Mouse (Mus musculus): ENCODE results near the gene Nfkbil1. TPM values are rescaled to one million over a fixed set of nuclear protein-coding genes. Genes with fewer than 3 reads are reported as not detected.

Nfkbil1 gene
- polyA plus RNA-seq, 1 experiment from 2014 or later: 4.0 TPM

DNA sequence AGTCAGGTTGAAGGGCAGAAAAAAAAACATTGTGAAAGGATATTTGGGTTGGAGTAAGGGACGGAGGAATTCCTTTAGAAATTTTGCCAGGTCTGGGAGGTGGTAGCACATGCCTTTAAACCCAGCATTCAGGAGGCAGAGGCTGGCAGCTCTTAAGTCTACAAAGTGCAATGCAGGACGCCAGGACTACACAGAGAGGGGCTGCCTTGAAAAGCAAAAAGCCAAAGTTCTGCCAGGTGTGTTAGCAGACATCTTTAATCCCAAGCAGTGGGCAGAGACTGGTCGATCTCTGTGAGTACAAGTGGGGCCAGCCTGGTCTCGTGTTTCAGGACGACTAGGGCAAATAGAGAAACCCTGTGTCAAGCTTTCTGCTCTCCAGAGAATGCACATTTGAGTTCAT is 16.4 kb upstream of the Nfkbil1 start:
- WGBS: 81% methylated on average over 5 of the region's 5 CpGs
- Histone ChIP-seq H3K27ac (replicated peaks; ENCODE audit: low read depth, low read length) (no peak overlapping the region), H3K4me3 (ENCODE audit: low read depth, low read length) (no peak overlapping the region), H3K4me2 (ENCODE audit: low read depth, low read length) (no peak overlapping the region), H3K9ac (replicated peaks; ENCODE audit: low read length) (no peak overlapping the region), H3K4me1 (ENCODE audit: control insufficient read depth, insufficient read depth, low read length) (no peaks in the 10 kb centered on the region; the same call in 1 of the 2 replicates), H3K36me3 (replicated peaks; ENCODE audit: control insufficient read depth, insufficient read depth, low read depth, low read length) (peaks cover 51% of the 10 kb centered on the region), H3K9me3 (replicated peaks; ENCODE audit: control insufficient read depth, low read length) (no peaks in the 10 kb centered on the region), H3K27me3 (ENCODE audit: control insufficient read depth, insufficient read depth, low read length) (no peaks in the 10 kb centered on the region)
- ATAC-seq (replicated peaks; ENCODE audit: insufficient number of reproducible peaks, low FRiP score, low TSS enrichment, low read depth): no peak
- DNase-seq (ENCODE audit: low spot score): no peak

DNA sequence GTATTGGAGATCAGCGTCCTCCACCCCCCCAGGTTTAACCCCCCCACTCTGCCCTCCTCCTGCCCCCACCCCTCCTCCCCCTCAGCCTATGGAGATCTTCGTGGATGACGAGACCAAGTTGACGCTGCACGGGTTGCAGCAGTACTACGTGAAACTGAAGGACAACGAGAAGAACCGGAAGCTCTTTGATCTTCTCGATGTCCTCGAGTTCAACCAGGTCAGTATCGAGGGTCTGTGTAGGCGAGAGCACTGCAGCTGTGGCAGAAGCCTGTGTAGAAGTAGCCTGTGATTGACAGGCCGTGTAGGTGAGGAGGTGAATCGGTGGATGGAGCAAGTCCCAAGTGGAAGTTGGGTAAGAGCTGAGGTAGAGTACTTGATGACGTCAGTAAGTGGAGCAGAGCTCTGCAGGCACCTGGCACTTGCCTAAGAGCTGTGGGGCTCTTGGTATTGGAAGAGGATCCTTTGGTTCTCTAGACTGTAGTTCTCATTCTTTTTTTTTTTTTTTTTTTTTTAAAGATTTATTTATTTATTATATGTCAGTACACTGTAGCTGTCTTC is 15.6 kb upstream of the Nfkbil1 start:
- Histone ChIP-seq H3K4me3 (ENCODE audit: low read depth, low read length) (no peak overlapping the region), H3K4me1 (ENCODE audit: control insufficient read depth, insufficient read depth, low read length) (no peaks in the 10 kb centered on the region; the same call in 1 of the 2 replicates), H3K4me2 (ENCODE audit: low read depth, low read length) (no peak overlapping the region), H3K36me3 (replicated peaks; ENCODE audit: control insufficient read depth, insufficient read depth, low read depth, low read length) (peaks cover 58% of the 10 kb centered on the region), H3K9ac (replicated peaks; ENCODE audit: low read length) (no peak overlapping the region), H3K27ac (replicated peaks; ENCODE audit: low read depth, low read length) (no peak overlapping the region), H3K9me3 (replicated peaks; ENCODE audit: control insufficient read depth, low read length) (no peaks in the 10 kb centered on the region), H3K27me3 (ENCODE audit: control insufficient read depth, insufficient read depth, low read length) (no peaks in the 10 kb centered on the region)
- WGBS: 89% methylated on average over 15 of the region's 15 CpGs
- DNase-seq (ENCODE audit: low spot score) (no peak), ATAC-seq (replicated peaks; ENCODE audit: insufficient number of reproducible peaks, low FRiP score, low TSS enrichment, low read depth) (no peak)

DNA sequence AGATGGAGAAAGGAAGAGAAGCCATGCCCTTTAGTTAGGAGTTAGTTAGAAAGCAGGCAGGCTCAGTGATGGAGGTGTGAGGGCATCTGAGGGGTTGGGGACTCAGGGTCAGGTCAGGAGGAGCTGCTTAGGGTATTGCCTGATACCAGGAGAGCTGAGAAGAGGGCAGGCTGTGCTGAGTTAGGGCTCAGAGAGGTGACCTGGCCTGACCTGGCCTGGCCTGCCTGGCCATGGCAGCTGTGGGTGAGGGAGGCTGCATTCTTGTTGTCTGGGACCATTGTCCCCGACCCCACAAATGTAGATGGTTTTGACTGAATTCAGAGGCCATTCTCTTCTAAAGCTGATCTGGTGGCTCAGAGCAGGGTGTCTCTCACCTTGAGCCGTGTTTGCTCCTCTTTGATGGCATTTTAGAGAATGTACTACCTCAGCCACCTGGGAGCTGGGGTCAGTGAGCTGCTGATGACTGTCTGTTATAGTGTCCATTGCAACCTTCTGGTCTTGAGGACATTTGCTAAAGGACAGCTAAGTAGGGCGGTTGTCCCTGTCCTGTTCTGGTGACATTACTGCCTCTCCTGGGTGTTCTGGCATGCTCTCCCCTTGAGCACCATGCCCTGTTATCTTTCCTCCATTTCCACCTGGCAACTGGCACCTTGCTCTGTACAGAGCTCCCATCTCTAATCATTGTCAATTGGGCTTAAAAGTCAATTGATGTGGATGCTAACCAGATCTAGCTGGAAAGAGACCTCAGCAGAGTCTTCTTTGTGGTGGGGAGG is 14.9 kb upstream of the Nfkbil1 start:
- no peak overlapping the region for H3K9ac ChIP-seq (replicated peaks; ENCODE audit: low read length)
- ATAC-seq (replicated peaks; ENCODE audit: insufficient number of reproducible peaks, low FRiP score, low TSS enrichment, low read depth) (no peak), DNase-seq (ENCODE audit: low spot score) (no peak)

DNA sequence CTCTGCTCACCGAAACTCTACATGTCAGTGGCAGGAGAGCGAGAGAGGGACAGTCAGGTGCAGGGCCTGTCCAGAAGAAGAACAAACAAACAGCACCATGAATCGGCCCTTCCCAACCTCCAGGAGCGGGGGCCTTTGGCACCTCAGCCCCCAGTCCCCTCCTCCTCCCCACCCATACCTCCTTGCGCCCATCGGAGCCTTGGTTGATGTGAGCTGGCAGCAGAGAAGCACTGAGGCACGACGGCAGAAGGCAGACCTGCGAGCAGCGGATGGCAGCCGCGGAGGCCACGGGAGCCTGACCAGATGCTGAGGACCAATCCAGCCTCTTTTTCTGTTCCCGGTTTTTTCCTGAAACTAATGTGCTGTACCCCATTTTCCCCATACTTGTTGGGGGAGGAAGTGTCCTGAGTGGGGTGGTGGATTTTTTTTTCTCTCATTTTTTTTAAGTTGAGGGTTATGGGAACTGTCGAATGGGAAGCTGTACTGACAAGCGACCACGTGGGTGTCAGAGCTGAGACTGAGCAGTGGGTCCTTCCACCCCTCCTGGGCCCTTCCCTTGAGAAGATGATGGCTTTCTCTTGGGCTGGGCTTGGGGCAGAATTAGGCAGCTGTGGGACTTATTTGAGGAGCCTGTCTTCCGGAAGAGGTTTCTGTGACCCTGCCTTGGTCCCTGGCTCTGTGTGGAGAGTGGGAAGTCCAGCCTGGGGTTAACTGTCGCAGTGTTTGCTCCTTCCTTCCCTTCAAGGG is 14.0 kb upstream of the Nfkbil1 start:
- no peak for ATAC-seq (replicated peaks; ENCODE audit: insufficient number of reproducible peaks, low FRiP score, low TSS enrichment, low read depth)
- WGBS: 91% methylated on average over 19 of the region's 19 CpGs

More for the DNA sequence above, 14.9 kb upstream of the Nfkbil1 start:
- Histone ChIP-seq H3K27me3 (ENCODE audit: control insufficient read depth, insufficient read depth, low read length) (no peaks in the 10 kb centered on the region), H3K4me2 (ENCODE audit: low read depth, low read length) (no peak overlapping the region), H3K4me1 (ENCODE audit: control insufficient read depth, insufficient read depth, low read length) (no peaks in the 10 kb centered on the region; the same call in none of the 2 replicates), H3K4me3 (ENCODE audit: low read depth, low read length) (no peak overlapping the region), H3K36me3 (replicated peaks; ENCODE audit: control insufficient read depth, insufficient read depth, low read depth, low read length) (peaks cover 65% of the 10 kb centered on the region), H3K9me3 (replicated peaks; ENCODE audit: control insufficient read depth, low read length) (no peaks in the 10 kb centered on the region), H3K27ac (replicated peaks; ENCODE audit: low read depth, low read length) (no peak overlapping the region)
- WGBS: 89% methylated on average over 3 of the region's 3 CpGs

DNA sequence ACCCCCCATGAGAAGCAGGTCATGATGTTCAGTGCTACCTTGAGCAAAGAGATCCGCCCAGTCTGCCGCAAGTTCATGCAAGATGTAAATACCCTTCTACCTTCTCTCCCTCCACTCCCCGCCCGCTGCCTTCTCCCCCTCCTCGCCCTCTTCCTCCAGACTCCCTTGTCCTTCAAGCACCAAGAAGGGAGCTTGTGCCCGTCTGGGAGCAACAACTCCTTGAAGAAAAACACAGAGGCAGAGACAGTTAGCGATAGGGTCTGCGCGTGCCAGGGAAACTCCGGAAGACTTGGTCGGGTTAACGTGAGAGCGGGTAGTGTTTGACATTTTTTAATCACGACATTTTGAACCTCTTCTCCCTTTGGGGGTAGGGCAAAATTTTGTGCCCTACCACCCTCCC is 13.4 kb upstream of the Nfkbil1 start:
- Histone ChIP-seq H3K4me3 (ENCODE audit: low read depth, low read length) (no peak overlapping the region), H3K27me3 (ENCODE audit: control insufficient read depth, insufficient read depth, low read length) (no peaks in the 10 kb centered on the region), H3K9ac (replicated peaks; ENCODE audit: low read length) (no peak overlapping the region), H3K9me3 (replicated peaks; ENCODE audit: control insufficient read depth, low read length) (no peaks in the 10 kb centered on the region), H3K4me2 (ENCODE audit: low read depth, low read length) (no peak overlapping the region), H3K4me1 (ENCODE audit: control insufficient read depth, insufficient read depth, low read length) (peaks cover 5% of the 10 kb centered on the region), H3K27ac (replicated peaks; ENCODE audit: low read depth, low read length) (no peak overlapping the region), H3K36me3 (replicated peaks; ENCODE audit: control insufficient read depth, insufficient read depth, low read depth, low read length) (peaks cover 75% of the 10 kb centered on the region)
- 88% methylated on average over 14 of the region's 14 CpGs for WGBS
- ATAC-seq (replicated peaks; ENCODE audit: insufficient number of reproducible peaks, low FRiP score, low TSS enrichment, low read depth) (no peak), DNase-seq (ENCODE audit: low spot score) (no peak)

More for the DNA sequence above, 14.0 kb upstream of the Nfkbil1 start:
- H3K27me3 ChIP-seq (ENCODE audit: control insufficient read depth, insufficient read depth, low read length): no peaks in the 10 kb centered on the region
- no peak overlapping the region; the same call in 1 of the 2 replicates for H3K9ac ChIP-seq (replicated peaks; ENCODE audit: low read length)
- no peak overlapping the region for H3K27ac ChIP-seq (replicated peaks; ENCODE audit: low read depth, low read length)
- peaks cover 3% of the 10 kb centered on the region for H3K4me1 ChIP-seq (ENCODE audit: control insufficient read depth, insufficient read depth, low read length)
- H3K4me3 ChIP-seq (ENCODE audit: low read depth, low read length): no peak overlapping the region
- DNase-seq (ENCODE audit: low spot score): no peak
- no peaks in the 10 kb centered on the region for H3K9me3 ChIP-seq (replicated peaks; ENCODE audit: control insufficient read depth, low read length)
- peaks cover 71% of the 10 kb centered on the region for H3K36me3 ChIP-seq (replicated peaks; ENCODE audit: control insufficient read depth, insufficient read depth, low read depth, low read length)
- no peak overlapping the region for H3K4me2 ChIP-seq (ENCODE audit: low read depth, low read length)

DNA sequence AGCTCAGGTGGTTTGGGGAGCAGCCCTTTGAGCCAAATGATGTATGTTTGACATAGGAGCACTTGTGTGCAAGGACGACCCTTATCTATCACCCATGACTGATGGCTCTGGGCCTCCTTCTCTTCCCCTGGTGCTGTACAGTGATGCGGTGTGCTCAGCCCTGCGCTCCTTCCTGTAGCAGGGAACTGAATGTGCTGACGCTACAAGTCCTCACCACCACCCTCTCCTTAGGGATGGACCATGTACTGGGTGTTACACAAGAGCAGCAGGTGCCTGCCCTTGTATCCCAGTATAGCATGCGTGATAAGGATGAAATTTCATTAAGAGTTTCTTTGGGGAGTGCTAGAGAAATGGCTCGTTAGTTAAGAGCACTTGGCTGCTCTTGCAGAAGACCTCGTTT is 11.6 kb upstream of the Nfkbil1 start:
- Histone ChIP-seq H3K27me3 (ENCODE audit: control insufficient read depth, insufficient read depth, low read length) (no peaks in the 10 kb centered on the region), H3K4me2 (ENCODE audit: low read depth, low read length) (no peak overlapping the region), H3K4me1 (ENCODE audit: control insufficient read depth, insufficient read depth, low read length) (peaks cover 5% of the 10 kb centered on the region), H3K4me3 (ENCODE audit: low read depth, low read length) (no peak overlapping the region), H3K36me3 (replicated peaks; ENCODE audit: control insufficient read depth, insufficient read depth, low read depth, low read length) (peaks cover 60% of the 10 kb centered on the region), H3K9me3 (replicated peaks; ENCODE audit: control insufficient read depth, low read length) (no peaks in the 10 kb centered on the region), H3K27ac (replicated peaks; ENCODE audit: low read depth, low read length) (no peak overlapping the region), H3K9ac (replicated peaks; ENCODE audit: low read length) (0 out of 2 replicates have a peak overlapping the region, but pooled peaks have one; percentile 11)
- DNase-seq (ENCODE audit: low spot score) (no peak), ATAC-seq (replicated peaks; ENCODE audit: insufficient number of reproducible peaks, low FRiP score, low TSS enrichment, low read depth) (no peak)
- 89% methylated on average over 7 of the region's 7 CpGs for WGBS

DNA sequence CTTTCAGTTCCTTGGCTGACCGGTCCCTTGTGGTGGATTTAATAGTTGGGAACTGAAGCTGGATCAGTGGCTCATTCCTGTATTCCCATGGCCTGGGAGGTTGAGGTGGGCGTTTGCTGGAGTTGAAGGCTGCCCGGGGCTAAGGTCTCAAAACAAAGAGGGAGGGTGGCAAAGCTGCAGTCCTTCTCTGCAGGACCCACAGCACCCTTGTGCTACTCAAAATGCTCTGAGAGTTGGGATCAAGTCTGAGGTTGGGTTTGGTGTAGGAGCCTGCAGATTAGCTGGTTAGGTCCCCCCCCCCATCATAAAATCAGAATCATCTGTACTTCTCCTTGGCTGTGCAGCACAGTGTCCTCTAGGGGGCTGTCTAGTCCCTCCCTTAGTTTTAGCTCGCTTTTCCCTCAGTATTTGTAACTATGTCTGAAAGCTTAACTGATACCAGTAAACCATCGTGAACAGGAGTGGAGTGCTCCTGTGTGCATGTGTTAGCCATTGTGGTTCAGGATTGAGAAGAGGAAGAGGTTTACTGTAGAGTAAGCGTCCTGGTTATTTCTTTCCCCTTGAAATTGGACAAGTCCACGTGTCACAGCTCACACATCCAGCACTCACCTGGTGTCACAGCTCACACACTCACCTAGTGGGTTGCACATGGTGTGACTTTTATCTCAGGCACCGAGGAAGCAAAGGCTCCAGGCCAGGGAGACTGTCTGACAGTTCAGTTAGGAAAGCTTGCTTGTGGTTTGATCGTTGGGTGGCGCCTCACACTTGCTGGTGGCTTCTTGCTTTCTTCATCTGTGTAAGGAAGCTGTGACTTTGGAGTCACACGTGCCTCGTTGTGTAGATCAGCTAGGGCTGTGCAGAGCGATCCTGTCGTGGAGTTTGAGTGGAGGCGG is 10.4 kb upstream of the Nfkbil1 start:
- DNase-seq (ENCODE audit: low spot score) (peak; percentile 55), ATAC-seq (replicated peaks; ENCODE audit: insufficient number of reproducible peaks, low FRiP score, low TSS enrichment, low read depth) (no peak)
- peaks cover 53% of the 10 kb centered on the region for H3K36me3 ChIP-seq (replicated peaks; ENCODE audit: control insufficient read depth, insufficient read depth, low read depth, low read length)
- H3K9me3 ChIP-seq (replicated peaks; ENCODE audit: control insufficient read depth, low read length): no peaks in the 10 kb centered on the region
- no peak overlapping the region for H3K9ac ChIP-seq (replicated peaks; ENCODE audit: low read length)
- H3K4me2 ChIP-seq (ENCODE audit: low read depth, low read length): no peak overlapping the region; the same call in 1 of the 2 replicates
- H3K4me1 ChIP-seq (ENCODE audit: control insufficient read depth, insufficient read depth, low read length): peaks cover 5% of the 10 kb centered on the region
- H3K27ac ChIP-seq (replicated peaks; ENCODE audit: low read depth, low read length): no peak overlapping the region
- 86% methylated on average over 15 of the region's 15 CpGs for WGBS
- H3K4me3 ChIP-seq (ENCODE audit: low read depth, low read length): no peak overlapping the region
- H3K27me3 ChIP-seq (ENCODE audit: control insufficient read depth, insufficient read depth, low read length): no peaks in the 10 kb centered on the region

All from embryonic facial prominence, embryonic 11.5 days (tissue).